Mouse (Mus musculus) macrophage (primary cell): ENCODE measurements around the gene Myrf. TPM values are rescaled to one million over a fixed set of nuclear protein-coding genes. Genes with fewer than 3 reads are reported as not detected.
"Not testable (repeated sequence)": the region's sequence is repeated elsewhere in the genome, so short reads cannot be mapped to it uniquely, and the experiment has no call there.

ENCODE experiments used
- H3K27ac ChIP-seq: fragments of 350-480 bp; formaldehyde crosslinking; 2 replicates; pipeline ENCODE4 v1.9.0; 2021
- H3K36me3 ChIP-seq: fragments of 350-480 bp; formaldehyde crosslinking; 2 replicates; pipeline ENCODE4 v1.9.0; 2021; ENCODE audit errors: inconsistent target
- H3K4me3 ChIP-seq: fragments of 350-480 bp; formaldehyde crosslinking; 2 replicates; pipeline ENCODE4 v1.9.0; 2021; ENCODE audit errors: inconsistent target
- H3K79me2 ChIP-seq: fragments of 350-480 bp; formaldehyde crosslinking; 2 replicates; pipeline ENCODE4 v1.9.0; 2021; ENCODE audit errors: inconsistent target
- WGBS: methylation state at CpG from one replicate; pipeline ENCODE4 v1.1.7; 2026; ENCODE audit warnings: inconsistent platforms; ENCODE audit not compliant: missing documents; 5-methylcytosine and 5-hydroxymethylcytosine counted together
- polyA plus RNA-seq: library from polyadenylated mRNA; stranded (reverse); fragments of 250-400 nt; gene quantifications from 3 replicates; pipeline ENCODE4 v1.2.4, GENCODE M21; 2018; ENCODE audit warnings: inconsistent platforms

Gene Myrf
- polyA plus RNA-seq, 1 experiment from 2014 or later = 0.37 TPM

GRCm38 (mm10) chr19:10171359-10171758, 69.2 kb downstream of the Myrf start:
- 82% methylated on average over 7 of the region's 7 CpGs for WGBS
- peak overlapping the region; percentile 95 for H3K27ac ChIP-seq
- H3K79me2 ChIP-seq = no peaks in the 10 kb centered on the region
- H3K4me3 ChIP-seq = no peak overlapping the region
- H3K36me3 ChIP-seq = no peaks in the 10 kb centered on the region

GRCm38 (mm10) chr19:10170466-10170865, 70.1 kb downstream of the Myrf start:
- Histone ChIP-seq H3K36me3 (no peaks in the 10 kb centered on the region), H3K4me3 (no peak overlapping the region), H3K79me2 (no peaks in the 10 kb centered on the region), H3K27ac (no peak overlapping the region)
- WGBS = 100% methylated on average over 1 of the region's 1 CpGs

- H3K27ac ChIP-seq, H3K79me2 ChIP-seq, H3K36me3 ChIP-seq, H3K4me3 ChIP-seq: not testable (repeated sequence)
- WGBS = 100% methylated on average over 3 of the region's 3 CpGs
These were observed 70.7 kb downstream of the Myrf start for GRCm38 (mm10) chr19:10169692-10170330.

GRCm38 (mm10) chr19:10169179-10169578, 71.4 kb downstream of the Myrf start:
- no peak overlapping the region for H3K27ac ChIP-seq
- H3K36me3 ChIP-seq = no peaks in the 10 kb centered on the region
- H3K4me3 ChIP-seq = no peak overlapping the region
- H3K79me2 ChIP-seq = no peaks in the 10 kb centered on the region

- H3K79me2 ChIP-seq = no peaks in the 10 kb centered on the region
- no peak overlapping the region for H3K4me3 ChIP-seq
- WGBS = 92% methylated on average over 2 of the region's 3 CpGs
- no peak overlapping the region for H3K27ac ChIP-seq
- no peaks in the 10 kb centered on the region for H3K36me3 ChIP-seq
These were observed 72.1 kb downstream of the Myrf start for GRCm38 (mm10) chr19:10168441-10168840.

- Histone ChIP-seq H3K79me2 (no peaks in the 10 kb centered on the region), H3K27ac (no peak overlapping the region), H3K4me3 (no peak overlapping the region), H3K36me3 (no peaks in the 10 kb centered on the region)
- 100% methylated on average over 1 of the region's 1 CpGs for WGBS
These were observed 72.6 kb downstream of the Myrf start for GRCm38 (mm10) chr19:10167951-10168350.

- Histone ChIP-seq H3K79me2 (no peaks in the 10 kb centered on the region), H3K4me3 (no peak overlapping the region), H3K36me3 (no peaks in the 10 kb centered on the region), H3K27ac (no peak overlapping the region)
- 54% methylated on average over 4 of the region's 4 CpGs for WGBS
These were observed 73.4 kb downstream of the Myrf start for GRCm38 (mm10) chr19:10167112-10167511.

- not testable (repeated sequence) for H3K36me3 ChIP-seq, H3K79me2 ChIP-seq, H3K4me3 ChIP-seq, H3K27ac ChIP-seq
- no CpG with 5 or more reads among the region's 4 CpGs for WGBS
These were observed 74.6 kb downstream of the Myrf start for GRCm38 (mm10) chr19:10165928-10166327.

- Histone ChIP-seq H3K36me3 (no peaks in the 10 kb centered on the region), H3K79me2 (no peaks in the 10 kb centered on the region), H3K4me3 (no peak overlapping the region), H3K27ac (no peak overlapping the region)
- WGBS = 69% methylated on average over 3 of the region's 3 CpGs
These were observed 76.7 kb downstream of the Myrf start for GRCm38 (mm10) chr19:10163896-10164295.

Other genes with a start within 250 kb of the Myrf start
- gene Best1, start 239.1 kb downstream of the Myrf start, polyA plus RNA-seq = 0.11 to 1.8 TPM (median 0.22 TPM) in 3 replicates
- gene Rab3il1, start 239.1 kb downstream of the Myrf start, polyA plus RNA-seq = 97.7 to 161 TPM (median 125 TPM) in 3 replicates
- 2.4 to 3.4 TPM (median 2.4 TPM) in 3 replicates for gene Fads3, start 199.2 kb downstream of the Myrf start, polyA plus RNA-seq
- gene Fads2, start 139.0 kb downstream of the Myrf start, polyA plus RNA-seq = 3.4 to 12.4 TPM (median 9.7 TPM) in 3 replicates
- 63.4 to 93.5 TPM (median 74.9 TPM) in 3 replicates for gene Fads1, start 57.9 kb downstream of the Myrf start, polyA plus RNA-seq
- gene Tmem258, start 36.7 kb downstream of the Myrf start, polyA plus RNA-seq = 135 to 169 TPM (median 137 TPM) in 3 replicates
- 13.8 to 52.7 TPM (median 20.3 TPM) in 3 replicates for gene Fen1, start 36.6 kb downstream of the Myrf start, polyA plus RNA-seq
- gene Dagla, start 64.1 kb upstream of the Myrf start, polyA plus RNA-seq = 2.2 to 3.9 TPM (median 2.9 TPM) in 3 replicates
- gene Syt7, start 148.3 kb upstream of the Myrf start, polyA plus RNA-seq = not detected in 3 replicates
- gene Lrrc10b, start 216.7 kb upstream of the Myrf start, polyA plus RNA-seq = 0.09 to 0.19 TPM in 2 of 3 replicates, not detected in the other
- gene Ppp1r32, start 242.2 kb upstream of the Myrf start, polyA plus RNA-seq = 0.19 TPM in 1 of 3 replicates, not detected in the others